Mouse (Mus musculus) myocyte (in vitro differentiated cells): ENCODE data around the gene Mucl3.

Experiments used
- CEBPB ChIP-seq: IDR thresholded peaks from 2 replicates; pipeline ENCODE4 v1.6.1; 2011; ENCODE audit warnings: mild to moderate bottlenecking, moderate library complexity; ENCODE audit not compliant: poor library complexity, insufficient read depth, severe bottlenecking
- E2F4 ChIP-seq: IDR thresholded peaks from one replicate; pipeline ENCODE4 v1.6.1; 2011; ENCODE audit warnings: mild to moderate bottlenecking, control low read depth, moderate library complexity; ENCODE audit not compliant: insufficient read depth
- MAX ChIP-seq: IDR thresholded peaks from one replicate; pipeline ENCODE4 v1.6.1; 2011; ENCODE audit warnings: low read depth, mild to moderate bottlenecking, control low read depth
- MYOD1 ChIP-seq, 3 experiments: IDR thresholded peaks; one replicate each; pipeline ENCODE4 v1.6.1; 2011; ENCODE audit warnings: control low read depth in 2 of 3, low read depth in 2 of 3, mild to moderate bottlenecking in 2 of 3, moderate library complexity in 1 of 3; ENCODE audit not compliant: insufficient read length in 2 of 3, control insufficient read depth in 1 of 3
- MYOG ChIP-seq, 3 experiments: IDR thresholded peaks; one replicate each; pipeline ENCODE4 v1.6.1; 2011; ENCODE audit warnings: control low read depth in 2 of 3, low read depth in 2 of 3, mild to moderate bottlenecking in 2 of 3; ENCODE audit not compliant: insufficient read length in 2 of 3, control insufficient read depth in 1 of 3, insufficient read depth in 1 of 3
- POLR2A ChIP-seq: IDR thresholded peaks from one replicate; pipeline ENCODE4 v1.6.1; 2011; ENCODE audit warnings: low read depth, mild to moderate bottlenecking, control low read depth, moderate library complexity; ENCODE audit not compliant: insufficient read length
- POLR2AphosphoS2 ChIP-seq: IDR thresholded peaks from one replicate; pipeline ENCODE4 v1.6.1; 2011; ENCODE audit warnings: low read depth, control low read depth; ENCODE audit not compliant: insufficient read length
- REST ChIP-seq: IDR thresholded peaks from one replicate; pipeline ENCODE4 v1.6.1; 2011; ENCODE audit warnings: mild to moderate bottlenecking, control low read depth, moderate library complexity; ENCODE audit not compliant: insufficient read depth, insufficient read length
- TCF12 ChIP-seq: IDR thresholded peaks from one replicate; pipeline ENCODE4 v1.6.1; 2011; ENCODE audit warnings: mild to moderate bottlenecking, control low read depth; ENCODE audit not compliant: poor library complexity, insufficient read depth, severe bottlenecking
- TCF3 ChIP-seq: IDR thresholded peaks from one replicate; pipeline ENCODE4 v1.6.1; 2011; ENCODE audit warnings: low read depth, control low read depth; ENCODE audit not compliant: insufficient read length
- USF1 ChIP-seq: IDR thresholded peaks from one replicate; pipeline ENCODE4 v1.6.1; 2011; ENCODE audit warnings: low read depth, mild to moderate bottlenecking, control low read depth, moderate library complexity

GRCm38 (mm10) chr17:35639352-35639751 is 4.1 kb downstream of the Mucl3 start:
- TF ChIP-seq TCF12 (no peak), USF1 (no peak), MYOD1 (IDR thresholded peaks at IDR 0.05; ENCODE audit: control insufficient read depth in 1 of 3, insufficient read length in 2 of 3, low read depth in 2 of 3) (no peak), POLR2A (no peak), REST (no peak), MAX (no peak), POLR2AphosphoS2 (no peak), E2F4 (no peak), CEBPB (no peak), MYOG (IDR thresholded peaks at IDR 0.05; ENCODE audit: control insufficient read depth in 1 of 3, insufficient read depth in 1 of 3, insufficient read length in 2 of 3, low read depth in 2 of 3) (no peak), TCF3 (no peak)
